Mouse (Mus musculus) E14TG2a.4 (cell line): ENCODE results near the gene Tmem210.

Experiments used
- H3K27me3 ChIP-seq: 2 replicates; pipeline ENCODE4 v1.6.1; 2014; ENCODE audit warnings: low read length, control low read depth; ENCODE audit not compliant: insufficient read depth
- H3K36me3 ChIP-seq: 2 replicates; pipeline ENCODE4 v1.6.1; 2014; ENCODE audit warnings: low read length, control low read depth; ENCODE audit not compliant: insufficient read depth
- H3K4me1 ChIP-seq: replicated peaks from 2 replicates; pipeline ENCODE4 v1.6.1; 2014; ENCODE audit warnings: low read depth, low read length, control low read depth
- H3K4me3 ChIP-seq: replicated peaks from 2 replicates; pipeline ENCODE4 v1.5.1; 2014; ENCODE audit warnings: mild to moderate bottlenecking, low read length
- H3K9me3 ChIP-seq: 2 replicates; pipeline ENCODE4 v1.6.1; 2014; ENCODE audit warnings: low read length, control low read depth
- CTCF ChIP-seq: conservative IDR thresholded peaks from 2 replicates; pipeline ENCODE4 v1.5.1; 2014; ENCODE audit warnings: low read length
- NANOG ChIP-seq: IDR thresholded peaks from 2 replicates; pipeline ENCODE4 v1.6.1; 2014; ENCODE audit warnings: borderline replicate concordance, low read length, mixed read lengths
- POU5F1 ChIP-seq: IDR thresholded peaks from 2 replicates; pipeline ENCODE4 v1.6.1; 2014; ENCODE audit warnings: low read length, borderline replicate concordance

Gene Tmem210

GRCm38 (mm10) chr2:25287927-25288649 is at the start of gene Tmem210:
TSS of gene Tmem210 (plus strand) at chr2:25288145.
- TF ChIP-seq CTCF (no peak), POU5F1 (no peak), NANOG (no peak)
- Histone ChIP-seq H3K36me3 (peaks cover 30% of the 10 kb centered on the region), H3K4me1 (peaks cover 64% of the 10 kb centered on the region), H3K27me3 (peaks cover 61% of the 10 kb centered on the region), H3K9me3 (no peaks in the 10 kb centered on the region), H3K4me3 (no peak within 1 kb of the TSS)

- no peak overlapping the region for H3K4me3 ChIP-seq
- no peaks in the 10 kb centered on the region for H3K9me3 ChIP-seq
- peaks cover 10% of the 10 kb centered on the region for H3K36me3 ChIP-seq
- peaks cover 17% of the 10 kb centered on the region for H3K27me3 ChIP-seq
- TF ChIP-seq CTCF (no peak), POU5F1 (no peak), NANOG (no peak)
- H3K4me1 ChIP-seq, result peaks cover 88% of the 10 kb centered on the region
Observed at GRCm38 (mm10) chr2:25239766-25240165, 48.2 kb upstream of the Tmem210 start.

- peaks cover 17% of the 10 kb centered on the region for H3K27me3 ChIP-seq
- peak overlapping the region; percentile 78 for H3K4me3 ChIP-seq
- peaks cover 16% of the 10 kb centered on the region for H3K36me3 ChIP-seq
- peaks cover 85% of the 10 kb centered on the region for H3K4me1 ChIP-seq
- no peaks in the 10 kb centered on the region for H3K9me3 ChIP-seq
- no peak for TF ChIP-seq CTCF
- TF ChIP-seq NANOG, result no peak
- TF ChIP-seq POU5F1, result no peak
Observed at GRCm38 (mm10) chr2:25240310-25240709, 47.6 kb upstream of the Tmem210 start.

DNA sequence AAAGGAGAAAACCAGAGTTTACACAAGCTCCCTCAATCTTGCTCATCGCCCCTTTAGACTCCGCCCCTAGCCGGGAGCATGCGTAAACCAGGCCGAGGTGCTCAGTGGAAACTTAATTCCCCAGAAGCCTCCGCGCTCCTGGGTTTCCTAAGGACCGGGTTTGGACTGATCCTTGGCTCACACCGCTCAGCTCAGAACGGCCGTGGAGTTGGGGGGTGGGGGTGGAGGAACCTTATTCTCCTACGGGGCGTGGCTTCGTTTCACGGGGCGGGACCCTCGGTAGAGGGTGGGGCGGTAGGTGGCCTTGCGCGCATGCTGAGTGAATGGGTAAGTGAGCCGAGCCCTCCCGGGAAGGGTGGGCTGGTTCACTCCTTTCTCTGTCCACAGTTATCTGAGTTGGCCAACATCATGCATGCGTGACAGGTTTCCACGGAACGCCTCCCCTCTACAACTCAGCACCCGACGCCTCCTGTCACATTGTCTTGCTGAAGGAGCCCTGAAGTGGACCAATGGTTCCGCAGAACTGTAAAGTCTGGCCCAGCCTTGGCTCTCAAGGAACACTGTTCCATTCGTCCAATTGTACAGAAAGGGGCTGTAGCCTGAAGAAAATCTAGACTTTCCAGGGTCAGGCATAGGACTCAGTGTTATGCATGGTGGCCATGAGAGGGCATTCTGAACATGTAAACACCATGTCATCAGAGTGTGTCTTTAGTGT is 47.1 kb upstream of the Tmem210 start:
- Histone ChIP-seq H3K36me3 (peaks cover 21% of the 10 kb centered on the region), H3K9me3 (no peaks in the 10 kb centered on the region), H3K27me3 (peaks cover 15% of the 10 kb centered on the region), H3K4me1 (peaks cover 85% of the 10 kb centered on the region), H3K4me3 (peak overlapping the region; percentile 78)
- no peak for TF ChIP-seq CTCF
- TF ChIP-seq POU5F1, result no peak
- no peak for TF ChIP-seq NANOG

DNA sequence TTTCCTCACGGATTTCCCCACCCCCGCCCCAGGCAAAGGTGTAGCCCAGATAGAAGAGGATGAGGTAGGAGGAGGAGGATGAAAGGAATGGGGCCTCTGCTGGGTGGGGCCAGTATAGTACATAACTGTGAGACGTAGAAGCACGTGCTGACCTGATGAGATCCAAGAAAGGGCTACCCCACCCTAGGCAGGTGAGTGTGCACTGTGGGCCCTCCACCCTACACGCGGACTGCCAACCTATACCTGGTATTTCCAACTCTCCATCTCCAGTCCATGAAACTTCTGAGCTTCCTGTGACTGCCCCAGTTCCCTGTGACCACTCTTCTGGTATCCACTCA is 46.5 kb upstream of the Tmem210 start:
- Histone ChIP-seq H3K4me3 (peak overlapping the region; percentile 78), H3K27me3 (peaks cover 15% of the 10 kb centered on the region), H3K4me1 (peaks cover 85% of the 10 kb centered on the region), H3K9me3 (no peaks in the 10 kb centered on the region), H3K36me3 (peaks cover 27% of the 10 kb centered on the region)
- no peak for TF ChIP-seq POU5F1
- TF ChIP-seq NANOG, result no peak
- no peak for TF ChIP-seq CTCF

- Histone ChIP-seq H3K36me3 (peaks cover 34% of the 10 kb centered on the region), H3K27me3 (peaks cover 15% of the 10 kb centered on the region), H3K9me3 (no peaks in the 10 kb centered on the region), H3K4me3 (peak within 1 kb of the TSS; percentile 78), H3K4me1 (peaks cover 85% of the 10 kb centered on the region)
- TF ChIP-seq POU5F1 (no peak), CTCF (no peak), NANOG (no peak)
Observed at GRCm38 (mm10) chr2:25242101-25242506, 45.8 kb upstream of the Tmem210 start, which contains the start of the genes Rnf208 and Cysrt1. TSS of gene Rnf208 (plus strand) at chr2:25242255. TSS of gene Cysrt1 (minus strand) at chr2:25242452.

DNA sequence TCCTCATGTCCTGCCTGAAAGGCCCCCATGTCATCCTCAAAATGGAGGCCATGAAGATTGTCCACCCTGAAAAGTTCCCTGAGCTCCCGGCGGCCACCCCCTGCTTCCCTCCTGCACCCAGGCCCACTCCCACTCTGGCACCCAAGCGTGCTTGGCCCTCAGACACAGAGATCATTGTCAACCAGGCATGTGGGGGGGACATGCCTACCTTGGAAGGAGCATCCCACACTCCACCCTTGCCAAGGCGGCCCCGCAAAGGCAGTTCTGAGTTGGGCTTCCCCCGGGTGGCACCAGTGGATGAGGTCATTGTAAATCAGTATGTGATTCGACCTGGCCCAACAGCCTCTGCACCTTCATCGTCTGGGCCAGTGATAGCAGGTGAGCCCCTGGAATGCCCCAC is 44.6 kb upstream of the Tmem210 start:
- H3K4me1 ChIP-seq, result peaks cover 85% of the 10 kb centered on the region
- peak overlapping the region; percentile 78; the same call in 1 of the 2 replicates for H3K4me3 ChIP-seq
- TF ChIP-seq NANOG, result no peak
- TF ChIP-seq CTCF, result no peak
- no peak for TF ChIP-seq POU5F1
- no peaks in the 10 kb centered on the region for H3K9me3 ChIP-seq
- H3K27me3 ChIP-seq, result peaks cover 15% of the 10 kb centered on the region
- H3K36me3 ChIP-seq, result peaks cover 46% of the 10 kb centered on the region

DNA sequence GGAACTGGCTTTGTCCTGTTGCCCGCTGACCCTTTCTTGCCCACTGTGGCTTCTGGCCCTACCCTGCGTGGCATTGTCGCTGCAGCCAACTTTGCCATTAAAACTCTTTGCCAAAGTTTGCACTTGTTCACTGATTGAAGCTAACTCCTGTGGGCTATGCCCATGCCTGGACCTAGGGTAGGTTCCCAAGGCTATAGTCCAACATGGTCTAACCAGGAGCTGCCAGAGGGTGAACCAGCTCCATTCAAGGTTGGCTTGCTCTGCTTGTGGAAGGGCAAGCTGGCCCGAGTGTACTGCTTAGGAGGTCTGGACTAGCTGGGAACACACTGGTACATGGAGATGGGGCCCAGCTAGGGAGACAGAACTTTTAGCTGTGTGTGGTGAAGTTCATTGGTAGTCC is 43.8 kb upstream of the Tmem210 start:
- TF ChIP-seq NANOG (no peak), POU5F1 (no peak), CTCF (no peak)

More for the DNA sequence above, 43.8 kb upstream of the Tmem210 start:
- H3K36me3 ChIP-seq, result peaks cover 54% of the 10 kb centered on the region
- peaks cover 15% of the 10 kb centered on the region for H3K27me3 ChIP-seq
- peaks cover 86% of the 10 kb centered on the region for H3K4me1 ChIP-seq
- no peaks in the 10 kb centered on the region for H3K9me3 ChIP-seq
- no peak overlapping the region for H3K4me3 ChIP-seq
